Mouse (Mus musculus): ENCODE results near the gene Fmnl1. TPM values are rescaled to one million over a fixed set of nuclear protein-coding genes. Genes with fewer than 3 reads are reported as not detected.

Gene Fmnl1
- polyA plus RNA-seq (2014; fragmentation: Illumina TruSeq; extraction: RNeasy Lipid Tissue Mini Kit (QIAGEN cat#74804); ENCODE audit: insufficient read depth, low read depth, low replicate concordance): 16.7 TPM

DNA sequence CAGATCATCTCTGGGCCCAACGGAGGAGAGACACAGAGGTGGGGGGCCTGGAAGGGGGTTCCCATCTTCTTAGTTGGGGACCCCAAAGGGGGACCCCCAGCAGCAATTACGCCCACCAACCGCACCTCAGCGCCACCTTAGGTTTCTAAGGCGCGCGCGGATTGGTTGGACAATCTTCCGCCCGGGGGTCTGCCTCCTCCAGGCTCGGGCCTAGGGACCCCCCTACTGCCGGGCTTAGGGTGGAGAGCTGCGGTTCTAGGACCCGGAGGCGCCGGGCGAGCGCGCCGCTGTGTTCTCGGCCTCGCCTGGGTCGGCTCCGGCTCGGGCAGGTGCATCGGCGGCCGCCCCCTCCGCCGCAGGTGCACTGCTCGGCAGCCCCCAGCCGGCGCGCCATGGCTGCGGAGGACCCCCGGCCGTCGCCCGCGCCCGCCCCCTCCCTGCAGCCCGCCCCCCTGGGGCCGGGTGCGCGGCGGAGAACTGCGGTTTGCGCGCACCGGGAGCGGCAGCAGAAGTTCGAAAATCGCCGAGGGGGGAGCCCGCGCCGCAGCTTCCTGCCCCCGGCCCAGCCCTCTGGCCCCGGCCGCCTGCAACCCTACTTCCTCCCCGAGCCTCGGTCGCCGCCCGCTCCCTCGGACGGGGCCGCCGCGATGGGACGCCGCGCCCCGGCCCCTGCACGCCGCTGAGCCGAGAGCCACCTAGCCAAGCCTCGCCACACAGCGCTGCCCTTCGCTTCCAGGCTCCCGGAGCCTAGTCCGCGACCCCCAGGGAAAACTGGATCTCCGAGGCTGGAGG, at the start of gene Fmnl1:
Gene Fmnl1 (plus strand): TSS at position 614 of the 792 bp plus-strand sequence.

DNA sequence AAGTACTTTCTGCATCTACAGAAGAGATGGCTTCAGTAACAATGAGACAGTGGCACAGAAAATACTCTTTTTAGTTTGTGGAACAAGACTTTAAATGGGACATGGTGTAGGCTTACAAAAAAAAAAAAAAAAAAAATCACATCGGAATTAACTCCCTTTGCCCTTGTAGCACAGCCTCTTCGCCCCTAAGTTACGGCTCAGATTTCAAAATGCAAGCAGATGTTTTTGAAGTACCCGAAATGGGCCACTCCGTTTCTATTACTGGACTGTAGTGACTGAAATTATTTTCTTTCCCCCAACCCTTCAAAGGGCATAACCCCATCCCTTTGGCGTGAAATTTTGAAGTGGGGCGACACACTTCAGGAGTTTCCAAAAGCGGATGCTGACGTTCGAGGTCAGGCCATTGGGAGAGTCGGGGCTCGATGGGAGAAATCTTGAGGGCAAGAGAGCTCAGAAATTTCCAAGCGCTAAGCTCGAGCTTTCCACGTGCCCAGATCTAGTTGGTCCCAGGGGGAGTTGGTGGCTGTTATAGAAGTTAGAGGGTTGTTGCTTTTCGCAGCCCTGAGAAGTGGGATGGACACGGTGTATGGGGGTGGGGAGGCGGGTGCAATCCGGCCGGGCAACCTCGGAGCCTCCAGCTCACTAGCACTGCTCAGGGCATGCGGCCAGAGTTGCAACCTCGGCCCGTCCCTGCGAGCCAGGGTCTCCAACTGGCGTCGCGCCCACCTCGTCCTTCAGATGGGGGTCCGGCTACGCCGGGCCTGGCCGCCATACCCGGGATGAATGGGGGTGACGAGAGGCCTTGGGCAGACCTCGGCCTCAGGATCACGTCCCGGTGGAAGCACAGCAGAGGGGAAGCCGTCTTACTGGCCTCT, 39.0 kb upstream of the Fmnl1 start, which contains the start of gene Hexim2:
Gene Hexim2 (plus strand): TSS at position 729 of the 875 bp plus-strand sequence.

DNA sequence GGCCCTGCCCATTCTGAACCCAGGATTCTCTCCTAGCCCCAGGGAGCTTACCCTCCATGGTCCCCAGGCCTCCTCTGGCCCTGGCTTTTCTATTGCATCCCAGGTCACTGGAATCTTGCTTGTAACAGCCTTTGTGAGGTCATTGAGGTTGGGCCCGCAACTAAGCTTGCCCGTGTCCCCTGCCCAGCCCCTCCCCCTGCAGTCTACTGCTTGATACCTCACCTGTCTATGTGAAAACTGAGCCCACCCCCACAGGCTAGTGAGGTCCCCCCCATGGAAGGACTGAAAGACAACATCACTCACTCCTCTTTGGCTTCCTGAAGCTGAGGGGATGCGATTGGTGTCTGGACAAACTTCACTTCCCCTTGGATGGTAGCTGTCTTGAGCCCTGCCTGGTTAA, 37.6 kb downstream of the Fmnl1 start, which contains the start of gene 1700023F06Rik:
Gene 1700023F06Rik (minus strand): TSS at position 101 of the 400 bp plus-strand sequence.

DNA sequence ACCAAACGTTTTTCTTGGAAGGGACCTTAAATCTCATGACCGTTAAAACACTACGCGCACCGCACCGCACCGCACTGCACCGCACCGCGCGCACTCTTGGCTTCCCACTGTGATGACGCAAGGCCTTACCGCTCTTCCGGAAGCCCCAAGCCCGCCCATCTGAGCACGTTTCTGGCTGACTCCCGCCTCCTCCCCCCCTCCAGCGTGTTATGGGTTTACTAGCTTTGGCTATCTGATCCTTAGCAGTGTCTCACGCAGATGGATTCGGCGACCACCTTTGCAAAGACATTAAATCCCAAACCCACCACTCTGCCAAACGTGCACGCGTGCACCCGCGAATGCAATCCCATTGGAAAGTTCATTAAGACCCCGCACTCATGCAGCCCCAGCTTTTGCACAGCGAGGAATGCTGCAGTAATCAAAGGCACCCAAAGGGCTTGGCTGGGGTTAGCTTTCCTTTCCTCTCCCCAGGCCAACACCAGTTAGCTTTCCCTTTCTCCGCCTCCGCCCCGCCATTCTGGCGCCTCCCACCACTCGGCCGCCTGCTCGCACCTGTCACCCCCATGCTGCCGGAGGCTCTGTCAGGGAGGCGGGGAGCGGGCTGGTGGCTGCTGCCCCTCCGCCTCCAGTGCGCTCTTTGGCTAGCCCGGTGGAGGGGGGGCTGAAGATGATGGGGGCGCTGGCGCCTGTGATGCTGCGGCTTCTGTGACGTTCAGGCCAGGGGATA, 47.0 kb downstream of the Fmnl1 start, which contains the start of gene Spata32:
Gene Spata32 (minus strand): TSS at position 643 of the 727 bp plus-strand sequence.

Other genes starting within 250 kb of the Fmnl1 start
- not detected for gene Kif18b, start 246.0 kb upstream of the Fmnl1 start, polyA plus RNA-seq (2014; fragmentation: Illumina TruSeq; extraction: RNeasy Lipid Tissue Mini Kit (QIAGEN cat#74804); ENCODE audit: insufficient read depth, low read depth, low replicate concordance)
- gene C1ql1, start 224.4 kb upstream of the Fmnl1 start, polyA plus RNA-seq (2014; fragmentation: Illumina TruSeq; extraction: RNeasy Lipid Tissue Mini Kit (QIAGEN cat#74804); ENCODE audit: insufficient read depth, low read depth, low replicate concordance): 0.15 TPM
- gene Nmt1, start 142.9 kb upstream of the Fmnl1 start, polyA plus RNA-seq (2014; fragmentation: Illumina TruSeq; extraction: RNeasy Lipid Tissue Mini Kit (QIAGEN cat#74804); ENCODE audit: insufficient read depth, low read depth, low replicate concordance): 28.8 TPM
- gene Dcakd, start 142.8 kb upstream of the Fmnl1 start, polyA plus RNA-seq (2014; fragmentation: Illumina TruSeq; extraction: RNeasy Lipid Tissue Mini Kit (QIAGEN cat#74804); ENCODE audit: insufficient read depth, low read depth, low replicate concordance): 19.7 TPM
- 4.0 TPM for gene Plcd3, start 69.4 kb upstream of the Fmnl1 start, polyA plus RNA-seq (2014; fragmentation: Illumina TruSeq; extraction: RNeasy Lipid Tissue Mini Kit (QIAGEN cat#74804); ENCODE audit: insufficient read depth, low read depth, low replicate concordance)
- 35.5 TPM for gene Acbd4, start 69.4 kb upstream of the Fmnl1 start, polyA plus RNA-seq (2014; fragmentation: Illumina TruSeq; extraction: RNeasy Lipid Tissue Mini Kit (QIAGEN cat#74804); ENCODE audit: insufficient read depth, low read depth, low replicate concordance)
- 25.9 TPM for gene Hexim1, start 54.9 kb upstream of the Fmnl1 start, polyA plus RNA-seq (2014; fragmentation: Illumina TruSeq; extraction: RNeasy Lipid Tissue Mini Kit (QIAGEN cat#74804); ENCODE audit: insufficient read depth, low read depth, low replicate concordance)
- gene Hexim2, start 38.7 kb upstream of the Fmnl1 start, polyA plus RNA-seq (2014; fragmentation: Illumina TruSeq; extraction: RNeasy Lipid Tissue Mini Kit (QIAGEN cat#74804); ENCODE audit: insufficient read depth, low read depth, low replicate concordance): 1.9 TPM
- not detected for gene 1700023F06Rik, start 37.5 kb downstream of the Fmnl1 start, polyA plus RNA-seq (2014; fragmentation: Illumina TruSeq; extraction: RNeasy Lipid Tissue Mini Kit (QIAGEN cat#74804); ENCODE audit: insufficient read depth, low read depth, low replicate concordance)
- not detected for gene Spata32, start 47.3 kb downstream of the Fmnl1 start, polyA plus RNA-seq (2014; fragmentation: Illumina TruSeq; extraction: RNeasy Lipid Tissue Mini Kit (QIAGEN cat#74804); ENCODE audit: insufficient read depth, low read depth, low replicate concordance)
- 4.7 TPM for gene Map3k14, start 96.4 kb downstream of the Fmnl1 start, polyA plus RNA-seq (2014; fragmentation: Illumina TruSeq; extraction: RNeasy Lipid Tissue Mini Kit (QIAGEN cat#74804); ENCODE audit: insufficient read depth, low read depth, low replicate concordance)
- 13.8 TPM for gene Arhgap27, start 192.6 kb downstream of the Fmnl1 start, polyA plus RNA-seq (2014; fragmentation: Illumina TruSeq; extraction: RNeasy Lipid Tissue Mini Kit (QIAGEN cat#74804); ENCODE audit: insufficient read depth, low read depth, low replicate concordance)
- gene Plekhm1, start 241.6 kb downstream of the Fmnl1 start, polyA plus RNA-seq (2014; fragmentation: Illumina TruSeq; extraction: RNeasy Lipid Tissue Mini Kit (QIAGEN cat#74804); ENCODE audit: insufficient read depth, low read depth, low replicate concordance): 11.0 TPM

Data from lung, adult 10 weeks (tissue).